Comparison of ENCODE assay signal across 25 mouse cellular contexts in the genomic region with DNA sequence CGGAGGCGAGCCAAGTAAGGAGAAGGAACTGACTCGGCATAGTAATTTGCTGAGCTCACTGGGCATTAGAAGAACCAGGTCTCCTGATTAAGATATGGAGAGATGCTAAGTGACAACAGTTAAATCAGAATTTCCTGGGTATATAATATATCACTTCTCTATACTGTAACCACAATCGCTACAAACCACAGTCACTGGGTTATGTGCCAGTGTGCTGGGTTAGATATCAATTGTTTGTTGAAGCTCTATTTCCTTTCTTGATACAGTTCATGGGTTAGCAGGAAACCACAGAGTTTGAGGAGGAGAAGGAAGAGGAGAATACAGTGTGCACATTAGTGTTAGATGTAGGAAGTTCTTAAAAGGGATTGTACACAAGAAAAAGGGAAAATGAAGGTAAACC.
DNase-seq lines count a peak whose midpoint lies in the region; ATAC-seq and TF ChIP-seq lines count a peak whose summit lies in the region.
"Had no signal": no experiment of that assay in that cellular context is flagged by ENCODE, and none has a peak within 500 bp of the region (broad histone marks: within the 10 kb centered on the region; RNA-seq: fewer than 3 reads in every experiment).

No protein-coding gene starts in this region.

- WGBS in midbrain, embryonic 10.5 days, result 94% methylated on average over 4 of the region's 4 CpGs
- WGBS in heart, adult 2 months, result 62% methylated on average over 4 of the region's 4 CpGs
- WGBS in hindbrain, embryonic 14.5 days, result 94% methylated on average over 4 of the region's 4 CpGs

- H3K4me3 ChIP-seq in midbrain, embryonic 10.5 days, result no peak overlapping the region
- no peak overlapping the region for H3K4me3 ChIP-seq in heart, adult 2 months
- no peak overlapping the region for H3K4me3 ChIP-seq in hindbrain, embryonic 14.5 days (replicated peaks; ENCODE audit: low read length)
- H3K4me3 ChIP-seq: forebrain, embryonic 13.5 days; hindbrain, embryonic 10.5 days; limb, embryonic 12.5 days; liver, embryonic 12.5 days; midbrain, embryonic 13.5 days had no signal

- H3K9me3 ChIP-seq in midbrain, embryonic 10.5 days (replicated peaks), result no peaks in the 10 kb centered on the region
- no peaks in the 10 kb centered on the region for H3K9me3 ChIP-seq in hindbrain, embryonic 14.5 days (ENCODE audit: control insufficient read depth, low read length)
- H3K9me3 ChIP-seq: forebrain, embryonic 13.5 days; hindbrain, embryonic 10.5 days; limb, embryonic 12.5 days; liver, embryonic 12.5 days; midbrain, embryonic 13.5 days had no signal

- DNase-seq in lung, postnatal 25 days (ENCODE audit: low spot score), result peak; percentile 5
- no peak for DNase-seq in lung, postnatal 10 days
- peak; percentile 5 for DNase-seq in c-Kit-positive CD71-negative TER-119-negative erythroid progenitor cells, embryonic 14.5 days (ENCODE audit: low read depth)
- DNase-seq in midbrain, embryonic 10.5 days (ENCODE audit: low spot score), result no peak
- no peak for DNase-seq in heart, adult 2 months
- no peak for DNase-seq in hindbrain, embryonic 14.5 days (ENCODE audit: low spot score)
- DNase-seq: adrenal gland, adult 2 months; adrenal gland, postnatal 36 days; cerebellum, adult 2 months; cerebellum, postnatal 14 days; gastrocnemius, postnatal 14 days; heart, adult 11 months; kidney, adult 9 months; kidney, postnatal 14 days; liver, postnatal 0 days had no signal

- H3K9ac ChIP-seq in heart, adult 2 months (ENCODE audit: low read depth, low read length), result no peak overlapping the region
- no peak overlapping the region for H3K9ac ChIP-seq in hindbrain, embryonic 14.5 days
- H3K9ac ChIP-seq: forebrain, embryonic 13.5 days; limb, embryonic 12.5 days; liver, embryonic 12.5 days; liver, postnatal 0 days; midbrain, embryonic 13.5 days had no signal

- no peak for TF ChIP-seq CTCF in heart, adult 2 months (IDR thresholded peaks at IDR 0.05)

- no peak overlapping the region for H3K27ac ChIP-seq in midbrain, embryonic 10.5 days (replicated peaks)
- no peak overlapping the region for H3K27ac ChIP-seq in heart, adult 2 months
- no peak overlapping the region for H3K27ac ChIP-seq in hindbrain, embryonic 14.5 days
- H3K27ac ChIP-seq: forebrain, embryonic 13.5 days; hindbrain, embryonic 10.5 days; limb, embryonic 12.5 days; liver, embryonic 12.5 days; midbrain, embryonic 13.5 days had no signal

- no peak for TF ChIP-seq EP300 in heart, adult 2 months (IDR thresholded peaks at IDR 0.05; ENCODE audit: insufficient read depth, low read depth, low read length)

- TF ChIP-seq POLR2A in heart, adult 2 months (IDR thresholded peaks at IDR 0.05; ENCODE audit: insufficient read depth, low read depth, low read length), result no peak

- intact Hi-C loops in heart, adult 2 months (cut with DNase I), result no loop called here

- no peaks in the 10 kb centered on the region for H3K79me2 ChIP-seq in heart, adult 2 months (replicated peaks; ENCODE audit: control insufficient read depth, insufficient read depth, low read length)

- no peaks in the 10 kb centered on the region for H3K36me3 ChIP-seq in midbrain, embryonic 10.5 days
- H3K36me3 ChIP-seq in heart, adult 2 months (ENCODE audit: control insufficient read depth, insufficient read depth, low read length), result no peaks in the 10 kb centered on the region
- no peaks in the 10 kb centered on the region for H3K36me3 ChIP-seq in hindbrain, embryonic 14.5 days (replicated peaks; ENCODE audit: control insufficient read depth, insufficient read depth)
- H3K36me3 ChIP-seq: G1E; hindbrain, embryonic 10.5 days; limb, embryonic 12.5 days; liver, embryonic 12.5 days; midbrain, embryonic 13.5 days had no signal

- no peak overlapping the region for H3K4me2 ChIP-seq in hindbrain, embryonic 14.5 days (replicated peaks)
- H3K4me2 ChIP-seq: forebrain, embryonic 13.5 days; heart, embryonic 11.5 days; limb, embryonic 12.5 days; liver, embryonic 12.5 days; midbrain, embryonic 13.5 days had no signal

- H3K4me1 ChIP-seq in midbrain, embryonic 10.5 days, result 0 out of 2 replicates have a peak, but pooled peaks cover 5% of the 10 kb centered on the region
- no peaks in the 10 kb centered on the region for H3K4me1 ChIP-seq in heart, adult 2 months (ENCODE audit: control insufficient read depth, insufficient read depth, low read length)
- H3K4me1 ChIP-seq in hindbrain, embryonic 14.5 days (replicated peaks; ENCODE audit: control insufficient read depth, insufficient read depth, low read length), result no peaks in the 10 kb centered on the region
- H3K4me1 ChIP-seq: forebrain, embryonic 13.5 days; hindbrain, embryonic 10.5 days; limb, embryonic 12.5 days; liver, embryonic 12.5 days had no signal

- H3K27me3 ChIP-seq in midbrain, embryonic 10.5 days (ENCODE audit: low read depth, poor library complexity, severe bottlenecking), result no peaks in the 10 kb centered on the region
- H3K27me3 ChIP-seq in heart, adult 2 months (ENCODE audit: control insufficient read depth, insufficient read depth, low read length), result no peaks in the 10 kb centered on the region
- H3K27me3 ChIP-seq in hindbrain, embryonic 14.5 days (ENCODE audit: control insufficient read depth, insufficient read depth, low read length), result no peaks in the 10 kb centered on the region
- H3K27me3 ChIP-seq: forebrain, embryonic 13.5 days; limb, embryonic 12.5 days; liver, embryonic 12.5 days; midbrain, embryonic 13.5 days had no signal

- peak; percentile 77 for ATAC-seq in megakaryocyte, adult 5-6 weeks (ENCODE audit: poor library complexity, severe bottlenecking)
- ATAC-seq in hindbrain, embryonic 14.5 days (ENCODE audit: low FRiP score), result no peak
- ATAC-seq: forebrain, embryonic 13.5 days; hindbrain, embryonic 16.5 days; intestine, postnatal 0 days; liver, embryonic 12.5 days; liver, postnatal 0 days; midbrain, embryonic 13.5 days had no signal

Comparison
In these comparisons a context has a peak if more than half of its experiments do, and no peak if none do; other contexts are left out.
1. DNase-seq: peak in lung, postnatal 25 days (single experiment) and c-Kit-positive CD71-negative TER-119-negative erythroid progenitor cells, embryonic 14.5 days (single experiment); none in lung, postnatal 10 days (single experiment), midbrain, embryonic 10.5 days (single experiment), heart, adult 2 months (0 of 2) and hindbrain, embryonic 14.5 days (single experiment).